Mouse (Mus musculus): ENCODE data around the gene Dhx8. TPM values are rescaled to one million over a fixed set of nuclear protein-coding genes. Genes with fewer than 3 reads are reported as not detected.

The Dhx8 gene
- polyA plus RNA-seq, 1 experiment from 2014 or later: 34.3 TPM

DNA sequence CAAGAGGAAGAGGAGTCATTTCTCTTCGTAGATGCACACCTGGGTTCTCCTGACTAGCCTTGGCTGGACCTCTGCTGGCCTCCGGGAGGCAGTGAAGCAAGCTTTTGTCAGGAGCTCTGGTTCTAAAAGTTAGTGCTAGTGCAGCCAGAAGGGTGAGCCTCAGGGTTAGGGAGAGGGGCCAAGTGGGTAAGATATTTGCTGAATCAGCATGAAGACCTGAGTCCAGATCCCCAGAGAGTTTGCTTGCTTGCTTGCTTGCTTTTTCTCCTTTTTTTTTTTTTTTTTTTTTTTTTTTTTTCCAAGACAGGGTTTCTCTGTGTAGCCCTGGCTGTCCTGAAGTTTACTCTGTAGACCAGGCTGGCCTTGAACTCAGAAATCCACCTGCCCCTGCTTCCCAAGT, 64.6 kb downstream of the Dhx8 start:
- H3K4me2 ChIP-seq: no peak overlapping the region

DNA sequence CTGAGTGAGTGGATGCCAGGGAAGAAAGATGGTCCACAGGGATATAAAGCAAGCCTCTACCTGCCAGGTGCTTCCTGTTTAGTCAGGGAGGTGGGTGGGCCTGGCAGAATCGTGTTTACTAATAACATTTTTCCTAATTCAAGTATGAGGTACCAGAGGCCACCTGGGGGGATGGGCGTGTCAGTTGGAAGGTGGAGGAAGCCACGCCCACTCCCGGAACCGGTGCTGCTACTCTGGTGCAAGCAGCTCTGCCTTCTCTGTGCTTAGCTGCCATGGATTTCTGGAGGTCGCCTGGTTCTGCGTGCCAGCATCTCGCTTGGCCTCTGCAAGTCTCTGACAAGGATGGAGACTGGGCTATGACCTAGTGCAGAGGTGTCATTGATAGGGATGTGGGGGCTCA, 65.4 kb downstream of the Dhx8 start:
- ATAC-seq (ENCODE audit: insufficient read depth): no peak
- no peak for DNase-seq

More for the DNA sequence above, 64.6 kb downstream of the Dhx8 start:
- H3K9ac ChIP-seq: no peak overlapping the region
- H3K36me3 ChIP-seq (ENCODE audit: insufficient read depth): no peaks in the 10 kb centered on the region
- no peak overlapping the region for H3K4me3 ChIP-seq (ENCODE audit: low read depth, low read length)
- ATAC-seq (ENCODE audit: insufficient read depth) (no peak), DNase-seq (no peak)
- no peaks in the 10 kb centered on the region for H3K27me3 ChIP-seq (ENCODE audit: insufficient read depth, low read length)
- peaks cover 9% of the 10 kb centered on the region for H3K4me1 ChIP-seq (ENCODE audit: insufficient read depth)
- no peak overlapping the region for H3K27ac ChIP-seq (ENCODE audit: low read depth)
- WGBS: 77% methylated on average over 2 of the region's 2 CpGs
- no peaks in the 10 kb centered on the region for H3K9me3 ChIP-seq (ENCODE audit: low read depth, low read length)
- TF ChIP-seq CTCF (IDR thresholded peaks at IDR 0.05; ENCODE audit: low read depth): no peak

DNA sequence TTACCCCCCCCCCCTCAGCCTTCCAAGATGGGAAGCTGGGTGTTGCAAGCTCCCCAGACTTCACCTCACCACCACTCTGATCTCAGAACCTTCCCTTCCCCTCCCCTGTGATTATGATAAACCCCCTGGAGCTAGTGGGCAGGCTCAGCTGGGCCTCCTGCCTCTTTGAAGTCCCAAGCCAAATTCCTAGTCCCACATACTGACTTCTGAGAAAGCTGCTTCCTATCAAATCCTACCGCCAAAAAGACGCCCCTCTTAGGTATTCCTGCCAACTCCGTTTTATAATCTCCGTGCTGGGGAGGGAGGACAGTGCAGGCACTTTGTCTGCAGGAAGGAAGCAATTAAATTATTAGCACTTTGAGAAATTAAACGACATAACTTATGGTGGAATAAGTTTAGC, 68.7 kb downstream of the Dhx8 start:
- ATAC-seq (ENCODE audit: insufficient read depth) (peak; percentile 26; the same call in 1 of the 2 replicates), DNase-seq (peak; percentile 65)
- Histone ChIP-seq H3K27me3 (ENCODE audit: insufficient read depth, low read length) (no peaks in the 10 kb centered on the region), H3K9ac (no peak overlapping the region), H3K4me1 (ENCODE audit: insufficient read depth) (peaks cover 9% of the 10 kb centered on the region), H3K27ac (ENCODE audit: low read depth) (no peak overlapping the region), H3K36me3 (ENCODE audit: insufficient read depth) (no peaks in the 10 kb centered on the region), H3K4me3 (ENCODE audit: low read depth, low read length) (no peak overlapping the region), H3K9me3 (ENCODE audit: low read depth, low read length) (no peaks in the 10 kb centered on the region), H3K4me2 (no peak overlapping the region)
- no peak for TF ChIP-seq CTCF (IDR thresholded peaks at IDR 0.05; ENCODE audit: low read depth)
- 5% methylated on average over 5 of the region's 5 CpGs for WGBS

More for the DNA sequence above, 65.4 kb downstream of the Dhx8 start:
- Histone ChIP-seq H3K27ac (ENCODE audit: low read depth) (no peak overlapping the region), H3K4me2 (no peak overlapping the region), H3K9ac (no peak overlapping the region), H3K4me3 (ENCODE audit: low read depth, low read length) (no peak overlapping the region), H3K27me3 (ENCODE audit: insufficient read depth, low read length) (no peaks in the 10 kb centered on the region), H3K4me1 (ENCODE audit: insufficient read depth) (peaks cover 9% of the 10 kb centered on the region), H3K36me3 (ENCODE audit: insufficient read depth) (no peaks in the 10 kb centered on the region), H3K9me3 (ENCODE audit: low read depth, low read length) (no peaks in the 10 kb centered on the region)
- no peak for TF ChIP-seq CTCF (IDR thresholded peaks at IDR 0.05; ENCODE audit: low read depth)
- 31% methylated on average over 8 of the region's 8 CpGs for WGBS

DNA sequence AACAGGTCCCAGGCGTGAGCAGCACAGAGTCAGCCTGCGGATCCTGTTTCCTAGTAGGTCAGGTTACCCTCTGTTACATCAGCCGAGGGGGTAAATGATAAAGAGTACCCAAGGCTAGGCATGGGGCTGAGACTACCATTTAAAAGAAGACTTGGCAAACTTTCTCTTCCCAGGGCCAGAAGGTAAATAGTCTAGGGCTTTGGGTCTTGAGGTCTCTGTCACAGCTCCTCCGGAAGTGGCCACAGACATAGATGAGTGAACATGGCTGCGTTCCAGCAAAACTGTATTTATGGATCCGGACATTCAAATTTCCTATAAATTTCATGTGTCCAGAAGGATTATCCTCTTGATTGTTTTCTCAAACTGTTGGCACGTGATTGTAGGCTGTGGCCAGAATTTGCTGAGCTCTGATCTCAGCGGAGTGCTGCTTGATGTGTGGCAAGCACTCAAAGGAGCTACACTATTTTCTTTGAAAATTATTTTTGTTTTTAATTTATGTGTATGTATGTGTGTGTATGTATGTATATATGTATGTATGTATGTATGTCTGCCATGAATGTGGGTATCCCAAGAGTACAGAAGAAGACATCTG, 72.5 kb downstream of the Dhx8 start:
- Histone ChIP-seq H3K27me3 (ENCODE audit: insufficient read depth, low read length) (no peaks in the 10 kb centered on the region), H3K4me2 (no peak overlapping the region), H3K27ac (ENCODE audit: low read depth) (no peak overlapping the region), H3K4me3 (ENCODE audit: low read depth, low read length) (no peak overlapping the region), H3K9ac (no peak overlapping the region), H3K36me3 (ENCODE audit: insufficient read depth) (no peaks in the 10 kb centered on the region), H3K4me1 (ENCODE audit: insufficient read depth) (peaks cover 9% of the 10 kb centered on the region), H3K9me3 (ENCODE audit: low read depth, low read length) (no peaks in the 10 kb centered on the region)
- ATAC-seq (ENCODE audit: insufficient read depth): peak; percentile 64; the same call in 1 of the 2 replicates
- peak; percentile 87 for DNase-seq
- 50% methylated on average over 8 of the region's 8 CpGs for WGBS
- TF ChIP-seq CTCF (IDR thresholded peaks at IDR 0.05; ENCODE audit: low read depth): no peak

DNA sequence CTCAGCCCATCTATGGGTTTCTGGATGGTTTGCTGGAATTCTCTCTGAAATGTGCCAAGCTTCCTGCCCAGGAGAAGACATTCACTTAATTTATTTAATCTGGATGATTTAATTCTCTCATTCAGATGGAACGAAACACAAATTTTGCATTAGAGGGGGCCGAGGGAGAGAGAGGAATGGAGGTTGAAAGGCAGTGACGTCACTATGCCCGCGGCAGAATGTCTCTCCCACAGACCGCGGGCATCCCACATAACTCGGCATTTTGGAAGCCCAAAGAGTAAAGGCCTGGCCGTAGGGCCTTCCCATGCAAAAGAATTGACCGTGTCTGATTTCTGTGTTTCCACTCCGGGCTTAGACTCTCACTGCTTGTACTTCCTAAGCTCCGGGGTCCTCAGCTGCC, 74.0 kb downstream of the Dhx8 start:
- 0 out of 2 replicates have a peak, but pooled peaks cover 3% of the 10 kb centered on the region for H3K27me3 ChIP-seq (ENCODE audit: insufficient read depth, low read length)
- H3K4me1 ChIP-seq (ENCODE audit: insufficient read depth): peaks cover 1% of the 10 kb centered on the region; the same call in 1 of the 2 replicates
- H3K36me3 ChIP-seq (ENCODE audit: insufficient read depth): no peaks in the 10 kb centered on the region
- DNase-seq (no peak), ATAC-seq (ENCODE audit: insufficient read depth) (no peak)
- no peak overlapping the region for H3K27ac ChIP-seq (ENCODE audit: low read depth)
- H3K4me2 ChIP-seq: no peak overlapping the region
- H3K9me3 ChIP-seq (ENCODE audit: low read depth, low read length): no peaks in the 10 kb centered on the region
- no peak for TF ChIP-seq CTCF (IDR thresholded peaks at IDR 0.05; ENCODE audit: low read depth)
- no peak overlapping the region for H3K4me3 ChIP-seq (ENCODE audit: low read depth, low read length)
- 52% methylated on average over 12 of the region's 12 CpGs for WGBS
- H3K9ac ChIP-seq: no peak overlapping the region

DNA sequence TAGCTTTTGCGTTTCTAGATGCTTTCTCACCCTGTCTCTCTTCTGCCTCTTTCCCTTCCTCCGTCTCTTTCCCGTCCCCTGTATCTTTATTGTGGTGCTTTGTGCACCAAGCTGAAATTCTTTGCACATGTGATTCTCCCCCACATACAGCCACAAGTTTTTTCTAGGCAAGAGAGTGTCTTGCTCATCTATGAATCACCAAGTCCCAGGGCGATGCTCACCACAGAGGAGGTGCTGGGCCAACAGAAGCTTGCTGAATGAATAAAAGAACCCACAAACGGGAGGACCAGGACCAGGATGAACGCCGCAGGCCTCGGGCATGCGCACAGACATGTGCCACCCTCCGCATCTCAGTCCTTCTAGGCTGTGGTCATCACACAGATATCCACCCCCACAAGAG, 74.5 kb downstream of the Dhx8 start:
- no peak overlapping the region for H3K4me3 ChIP-seq (ENCODE audit: low read depth, low read length)
- no peak for TF ChIP-seq CTCF (IDR thresholded peaks at IDR 0.05; ENCODE audit: low read depth)
- no peaks in the 10 kb centered on the region for H3K9me3 ChIP-seq (ENCODE audit: low read depth, low read length)
- no peak overlapping the region for H3K9ac ChIP-seq
- no peak for DNase-seq
- ATAC-seq (ENCODE audit: insufficient read depth): no peak
- no peaks in the 10 kb centered on the region for H3K36me3 ChIP-seq (ENCODE audit: insufficient read depth)
- H3K4me2 ChIP-seq: no peak overlapping the region
- 79% methylated on average over 10 of the region's 10 CpGs for WGBS
- H3K27ac ChIP-seq (ENCODE audit: low read depth): no peak overlapping the region
- 0 out of 2 replicates have a peak, but pooled peaks cover 3% of the 10 kb centered on the region for H3K27me3 ChIP-seq (ENCODE audit: insufficient read depth, low read length)
- no peaks in the 10 kb centered on the region for H3K4me1 ChIP-seq (ENCODE audit: insufficient read depth)

DNA sequence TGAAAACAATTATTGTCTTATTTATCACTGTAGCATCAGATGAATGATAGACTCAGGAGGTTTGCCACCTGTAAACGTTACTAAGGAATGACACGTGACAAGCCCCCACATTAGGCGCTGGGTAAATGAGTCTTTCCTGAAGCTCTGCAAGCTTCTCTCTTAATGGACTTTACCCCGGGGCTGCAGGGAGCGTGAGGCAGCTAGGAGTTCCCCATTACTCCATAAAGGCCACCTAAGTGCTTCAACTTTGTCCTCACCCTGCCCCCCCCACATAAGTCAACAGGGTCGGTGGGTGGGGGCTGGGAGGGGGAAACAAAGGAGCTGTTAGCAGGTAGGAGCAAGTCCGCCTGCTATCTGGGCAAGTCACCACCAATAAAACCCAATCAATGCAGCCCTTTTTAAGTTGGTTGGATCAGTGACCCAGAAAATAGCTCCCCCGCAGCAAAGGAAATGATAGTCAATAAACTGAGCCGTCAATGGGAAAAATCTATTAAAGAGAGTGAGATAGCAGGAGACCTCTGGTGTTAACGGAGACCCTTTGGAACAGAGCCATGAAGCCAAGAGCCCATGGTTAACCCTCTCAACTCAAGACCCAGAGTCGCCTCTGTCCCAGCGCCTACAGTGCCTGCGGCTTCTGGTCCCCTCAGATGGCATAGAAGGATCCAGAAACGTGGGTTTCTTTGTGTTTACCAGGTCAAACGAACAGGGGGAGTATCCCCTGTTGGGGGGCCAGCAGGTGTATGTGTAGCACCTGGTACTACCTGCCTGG, 76.5 kb downstream of the Dhx8 start:
- TF ChIP-seq CTCF (IDR thresholded peaks at IDR 0.05; ENCODE audit: low read depth): no peak
- Histone ChIP-seq H3K4me1 (ENCODE audit: insufficient read depth) (no peaks in the 10 kb centered on the region), H3K4me3 (ENCODE audit: low read depth, low read length) (no peak overlapping the region), H3K9ac (no peak overlapping the region), H3K4me2 (no peak overlapping the region), H3K27me3 (ENCODE audit: insufficient read depth, low read length) (0 out of 2 replicates have a peak, but pooled peaks cover 7% of the 10 kb centered on the region), H3K9me3 (ENCODE audit: low read depth, low read length) (no peaks in the 10 kb centered on the region), H3K36me3 (ENCODE audit: insufficient read depth) (no peaks in the 10 kb centered on the region), H3K27ac (ENCODE audit: low read depth) (no peak overlapping the region)
- DNase-seq: no peak
- 30% methylated on average over 15 of the region's 15 CpGs for WGBS
- ATAC-seq (ENCODE audit: insufficient read depth): no peak

Data from lung, embryonic 14.5 days (tissue).